8 mouse cellular contexts compared by ENCODE assay signal in the genomic region with DNA sequence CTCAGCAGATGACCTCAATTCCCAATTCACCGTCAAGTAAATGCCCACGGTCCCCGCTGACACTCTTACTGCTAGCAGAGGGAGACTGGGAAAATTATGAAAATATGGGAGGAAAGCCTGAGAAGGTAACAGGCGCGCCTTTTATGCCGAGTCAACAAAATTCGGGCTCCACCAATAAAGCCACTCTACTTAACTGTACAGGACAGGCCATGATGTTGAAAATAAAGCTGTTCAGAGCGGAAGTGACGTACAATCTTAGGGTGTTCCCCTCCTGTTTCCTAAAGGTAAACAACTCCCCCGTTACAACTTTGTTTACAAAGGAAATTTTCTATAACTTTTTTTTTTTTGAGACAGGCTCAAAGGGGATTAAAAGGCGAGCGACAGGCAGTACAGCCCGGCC. TPM values are rescaled to one million over a fixed set of nuclear protein-coding genes. Genes with fewer than 3 reads are reported as not detected.
A peak's percentile ranks its signal among the peaks of the same experiment; 100 is the strongest.
DNase-seq lines count a peak whose midpoint lies in the region; ATAC-seq and TF ChIP-seq lines count a peak whose summit lies in the region.

No protein-coding gene starts in this region.

- peak overlapping the region; percentile 98 for H3K27ac ChIP-seq in bone marrow, adult 2 months (ENCODE audit: control insufficient read depth, insufficient read depth, low read depth, low read length, poor library complexity)
- H3K27ac ChIP-seq in hindbrain, embryonic 15.5 days (replicated peaks) = peak overlapping the region; percentile 99
- H3K27ac ChIP-seq in liver, embryonic 12.5 days = peak overlapping the region; percentile 99

- peak overlapping the region; percentile 99 for H3K9ac ChIP-seq in hindbrain, embryonic 15.5 days
- peak overlapping the region; percentile 100 for H3K9ac ChIP-seq in liver, embryonic 12.5 days

- no peaks in the 10 kb centered on the region for H3K27me3 ChIP-seq in hindbrain, embryonic 15.5 days
- no peaks in the 10 kb centered on the region for H3K27me3 ChIP-seq in liver, embryonic 12.5 days (replicated peaks)

- WGBS in bone marrow, adult 2 months = 1% methylated on average over 13 of the region's 13 CpGs
- WGBS in hindbrain, embryonic 15.5 days = 9% methylated on average over 13 of the region's 13 CpGs
- WGBS in liver, embryonic 12.5 days (ENCODE audit: insufficient replicate concordance) = 5% methylated on average over 13 of the region's 13 CpGs

- H3K4me3 ChIP-seq in bone marrow, adult 2 months (replicated peaks; ENCODE audit: control insufficient read depth, low read depth, low read length) = peak overlapping the region; percentile 84
- H3K4me3 ChIP-seq in hindbrain, embryonic 15.5 days = peak overlapping the region; percentile 90
- H3K4me3 ChIP-seq in liver, embryonic 12.5 days = peak overlapping the region; percentile 84

- ATAC-seq in erythroid progenitor cell, adult 5-6 weeks (replicated peaks; ENCODE audit: low FRiP score, poor library complexity, severe bottlenecking) = peak; percentile 85
- no peak; the same call in 1 of the 2 replicates for ATAC-seq in hindbrain, embryonic 15.5 days (ENCODE audit: low FRiP score, low read depth)
- peak; percentile 74 for ATAC-seq in liver, embryonic 12.5 days

- no peaks in the 10 kb centered on the region for H3K9me3 ChIP-seq in hindbrain, embryonic 15.5 days
- no peaks in the 10 kb centered on the region for H3K9me3 ChIP-seq in liver, embryonic 12.5 days (replicated peaks)

- DNase-seq in adrenal gland, adult 2 months = peak; percentile 48
- no peak for DNase-seq in adrenal gland, adult 8-10 months
- peak; percentile 90 for DNase-seq in naive thymus-derived CD4-positive, alpha-beta T cell, adult 2 months (ENCODE audit: low read depth)
- no peak for DNase-seq in left cerebral cortex, adult 11 months (ENCODE audit: low spot score)

- no peak for TF ChIP-seq POLR2A in bone marrow, adult 2 months (IDR thresholded peaks at IDR 0.05; ENCODE audit: borderline replicate concordance, control insufficient read depth, low read depth, low read length)

- no peak for TF ChIP-seq CTCF in bone marrow, adult 2 months (IDR thresholded peaks at IDR 0.05; ENCODE audit: control insufficient read depth, insufficient read depth, low read length)

- H3K4me1 ChIP-seq in bone marrow, adult 2 months (ENCODE audit: control insufficient read depth, insufficient read depth, low read length) = no peaks in the 10 kb centered on the region; the same call in 1 of the 2 replicates
- H3K4me1 ChIP-seq in hindbrain, embryonic 15.5 days (replicated peaks) = peaks cover 22% of the 10 kb centered on the region
- H3K4me1 ChIP-seq in liver, embryonic 12.5 days = peaks cover 40% of the 10 kb centered on the region

- peaks cover 27% of the 10 kb centered on the region for H3K36me3 ChIP-seq in hindbrain, embryonic 15.5 days
- peaks cover 39% of the 10 kb centered on the region for H3K36me3 ChIP-seq in liver, embryonic 12.5 days

- peak overlapping the region; percentile 69 for H3K4me2 ChIP-seq in hindbrain, embryonic 15.5 days
- H3K4me2 ChIP-seq in liver, embryonic 12.5 days = peak overlapping the region; percentile 75

RNA-seq across cellular contexts. Expression of a gene that starts 1.0 kb away (rescaled TPM):
- total RNA-seq in adrenal gland, adult 2 months (2021) = 100 to 1,000 TPM; 120 to 159 TPM
- 9.9 and 10.7 TPM in 2 replicates for polyA plus RNA-seq in adrenal gland, adult 2 months (2012; rRNA removed)
- 100 to 1,000 TPM in 3 of 4 experiments, 10 to 100 TPM in 1; 95.7 to 222 (median 184) TPM for total RNA-seq in adrenal gland, adult 8-10 months (2022)
- 144 and 359 TPM in 2 replicates for polyA plus RNA-seq in bone marrow, adult 2 months (2011; ENCODE audit: insufficient read depth, insufficient read length, low replicate concordance, missing spikeins)
- 547 and 759 TPM in 2 replicates for total RNA-seq in erythroid progenitor cell, adult 5-6 weeks (2015; ENCODE audit: low replicate concordance)
- 386 and 437 TPM in 2 replicates for total RNA-seq in erythroid progenitor cell, adult 5-6 weeks (2017; ENCODE audit: low replicate concordance)
- 145 and 151 TPM in 2 replicates for polyA plus RNA-seq in hindbrain, embryonic 15.5 days (2015; fragmentation: Nextera tagmentation; extraction: Ambion mirVana)
- 96.2 and 96.4 TPM in 2 replicates for polyA plus RNA-seq in liver, embryonic 12.5 days (2016; fragmentation: Nextera tagmentation; extraction: Ambion mirVana)

RNA-seq across cellular contexts. Expression of a gene that starts 22.1 kb away (rescaled TPM):
- 10 to 100 TPM; 21.6 to 21.7 TPM for total RNA-seq in adrenal gland, adult 2 months (2021)
- 11.1 and 12.2 TPM in 2 replicates for polyA plus RNA-seq in adrenal gland, adult 2 months (2012; rRNA removed)
- 10 to 100 TPM; 20.9 to 27.8 (median 26.4) TPM for total RNA-seq in adrenal gland, adult 8-10 months (2022)
- polyA plus RNA-seq in bone marrow, adult 2 months (2011; ENCODE audit: insufficient read depth, insufficient read length, low replicate concordance, missing spikeins) = 6.0 and 10.0 TPM in 2 replicates
- 1.7 and 4.0 TPM in 2 replicates for total RNA-seq in erythroid progenitor cell, adult 5-6 weeks (2015; ENCODE audit: low replicate concordance)
- total RNA-seq in erythroid progenitor cell, adult 5-6 weeks (2017; ENCODE audit: low replicate concordance) = 4.9 and 9.8 TPM in 2 replicates
- 48.7 and 50.5 TPM in 2 replicates for polyA plus RNA-seq in hindbrain, embryonic 15.5 days (2015; fragmentation: Nextera tagmentation; extraction: Ambion mirVana)
- polyA plus RNA-seq in liver, embryonic 12.5 days (2016; fragmentation: Nextera tagmentation; extraction: Ambion mirVana) = 25.2 TPM in 2 replicates

RNA-seq across cellular contexts. Expression of a gene that starts 22.4 kb away (rescaled TPM):
- 10 to 100 TPM; 27.1 to 34.5 TPM for total RNA-seq in adrenal gland, adult 2 months (2021)
- polyA plus RNA-seq in adrenal gland, adult 2 months (2012; rRNA removed) = 10.0 and 10.7 TPM in 2 replicates
- total RNA-seq in adrenal gland, adult 8-10 months (2022) = 10 to 100 TPM; 37.9 to 44.4 (median 41.1) TPM
- polyA plus RNA-seq in bone marrow, adult 2 months (2011; ENCODE audit: insufficient read depth, insufficient read length, low replicate concordance, missing spikeins) = 14.3 and 50.2 TPM in 2 replicates
- 2.9 and 34.2 TPM in 2 replicates for total RNA-seq in erythroid progenitor cell, adult 5-6 weeks (2015; ENCODE audit: low replicate concordance)
- 4.9 and 20.8 TPM in 2 replicates for total RNA-seq in erythroid progenitor cell, adult 5-6 weeks (2017; ENCODE audit: low replicate concordance)
- polyA plus RNA-seq in hindbrain, embryonic 15.5 days (2015; fragmentation: Nextera tagmentation; extraction: Ambion mirVana) = 51.8 and 52.4 TPM in 2 replicates
- 34.0 and 39.9 TPM in 2 replicates for polyA plus RNA-seq in liver, embryonic 12.5 days (2016; fragmentation: Nextera tagmentation; extraction: Ambion mirVana)

RNA-seq across cellular contexts. Expression of a gene that starts 30.2 kb away (rescaled TPM):
- 100 to 1,000 TPM; 125 to 134 TPM for total RNA-seq in adrenal gland, adult 2 months (2021)
- 5.6 and 7.5 TPM in 2 replicates for polyA plus RNA-seq in adrenal gland, adult 2 months (2012; rRNA removed)
- 100 to 1,000 TPM; 104 to 116 (median 109) TPM for total RNA-seq in adrenal gland, adult 8-10 months (2022)
- polyA plus RNA-seq in bone marrow, adult 2 months (2011; ENCODE audit: insufficient read depth, insufficient read length, low replicate concordance, missing spikeins) = 46.8 and 85.4 TPM in 2 replicates
- total RNA-seq in erythroid progenitor cell, adult 5-6 weeks (2015; ENCODE audit: low replicate concordance) = 49.4 and 63.3 TPM in 2 replicates
- total RNA-seq in erythroid progenitor cell, adult 5-6 weeks (2017; ENCODE audit: low replicate concordance) = 26.5 and 36.8 TPM in 2 replicates
- polyA plus RNA-seq in hindbrain, embryonic 15.5 days (2015; fragmentation: Nextera tagmentation; extraction: Ambion mirVana) = 314 and 328 TPM in 2 replicates
- 225 and 229 TPM in 2 replicates for polyA plus RNA-seq in liver, embryonic 12.5 days (2016; fragmentation: Nextera tagmentation; extraction: Ambion mirVana)

Comparison
In these comparisons a context has a peak if more than half of its experiments do, and no peak if none do; other contexts are left out.
1. DNase-seq: peak in adrenal gland, adult 2 months (single experiment) and naive thymus-derived CD4-positive, alpha-beta T cell, adult 2 months (single experiment); none in adrenal gland, adult 8-10 months (single experiment) and left cerebral cortex, adult 11 months (single experiment).
2. Peak in every context shown above with its lines, with median percentiles within 50 percentile points of each other: H3K27ac ChIP-seq and H3K4me3 ChIP-seq.